Mouse (Mus musculus): ENCODE results near the gene Vac14.
A peak's percentile ranks its signal among the peaks of the same experiment; 100 is the strongest.

Gene Vac14

GRCm38 (mm10) chr8:110618391-110619207 is at the start of gene Vac14:
TSS of gene Vac14 (plus strand) at chr8:110618585.
- peak; percentile 94 for DNase-seq (ENCODE audit: low read depth, low spot score)

DNA sequence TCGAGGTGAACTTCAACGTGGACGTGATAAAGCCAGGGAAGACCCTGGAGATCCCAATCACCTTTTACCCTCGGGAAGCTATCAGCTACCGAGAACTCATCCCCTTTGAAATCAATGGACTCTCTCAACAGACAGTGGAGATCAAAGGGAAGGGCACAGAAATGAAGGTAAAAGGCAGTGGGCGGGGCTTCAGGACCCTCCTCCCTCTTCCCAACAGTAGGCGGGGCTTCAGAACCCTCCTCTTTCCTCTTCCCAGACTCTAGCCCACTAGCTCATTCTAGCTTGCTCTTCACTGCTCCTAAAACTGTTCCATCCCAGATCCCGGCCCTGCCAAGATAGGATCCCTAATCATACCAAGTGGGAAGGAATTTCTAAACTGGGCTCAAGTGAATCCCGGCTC is 25.7 kb upstream of the Vac14 start:
- DNase-seq (ENCODE audit: low read depth, low spot score): no peak

GRCm38 (mm10) chr8:110594164-110594563 is 24.2 kb upstream of the Vac14 start:
- no peak for DNase-seq (ENCODE audit: low read depth, low spot score)

- peak; percentile 30 for DNase-seq (ENCODE audit: low read depth, low spot score)
Measured at GRCm38 (mm10) chr8:110604556-110604955, 13.8 kb upstream of the Vac14 start.

DNA sequence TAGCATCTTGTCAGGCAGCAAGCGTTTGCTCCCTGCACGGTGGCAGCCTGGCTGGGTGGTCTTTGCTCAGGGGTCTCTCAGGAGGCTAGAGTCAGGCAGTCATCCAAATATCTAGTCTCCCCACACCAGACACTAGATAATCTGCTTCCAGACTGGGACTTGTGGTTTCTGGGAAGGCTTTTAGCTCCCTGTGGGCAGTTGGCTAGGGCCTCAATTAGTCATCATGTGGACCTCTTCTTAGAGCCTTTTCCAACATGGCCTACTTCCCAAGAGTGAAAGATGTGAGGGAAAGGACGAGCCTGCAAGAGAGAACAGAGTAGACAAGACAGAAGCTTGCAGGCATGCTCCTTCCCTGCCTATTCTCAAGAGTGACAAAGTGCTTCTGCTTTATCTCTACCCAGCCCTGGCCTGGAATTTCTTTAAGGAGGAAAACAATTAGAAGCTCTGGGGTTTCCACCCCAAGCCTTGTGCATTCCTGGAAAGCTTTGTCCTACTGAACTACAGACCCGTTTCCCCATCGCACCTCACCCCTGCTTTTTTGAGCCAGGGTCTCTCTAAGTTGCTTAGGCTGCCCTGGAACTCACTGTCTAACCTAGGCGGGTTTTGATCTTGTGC is 12.9 kb upstream of the Vac14 start:
- DNase-seq (ENCODE audit: low read depth, low spot score): no peak

- no peak for DNase-seq (ENCODE audit: low read depth, low spot score)
Measured at GRCm38 (mm10) chr8:110615730-110616129, 2.7 kb upstream of the Vac14 start.

GRCm38 (mm10) chr8:110617801-110618358 is 505 bp upstream of the Vac14 start:
- no peak for DNase-seq (ENCODE audit: low read depth, low spot score)

DNA sequence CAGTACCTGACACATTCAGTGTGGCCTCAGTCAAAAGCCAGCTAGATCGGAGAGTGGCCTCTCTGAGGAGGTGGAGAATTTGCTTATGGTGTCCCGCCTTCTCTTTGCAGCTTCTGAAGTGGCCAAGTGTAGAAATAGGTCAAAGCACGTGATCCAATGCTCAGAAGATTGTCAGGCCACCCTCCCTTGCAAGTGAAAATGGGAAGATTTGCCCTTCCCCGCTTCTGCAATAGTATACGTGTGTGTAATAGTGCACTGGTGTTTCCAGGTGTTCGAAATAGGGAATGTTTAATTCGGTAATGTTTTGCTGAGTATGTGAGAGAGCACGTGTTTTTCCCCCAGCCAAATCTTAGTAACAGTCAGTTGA is 806 bp downstream of the Vac14 start:
- DNase-seq (ENCODE audit: low read depth, low spot score): no peak

GRCm38 (mm10) chr8:110619919-110620318 is 1.5 kb downstream of the Vac14 start:
- no peak for DNase-seq (ENCODE audit: low read depth, low spot score)

DNA sequence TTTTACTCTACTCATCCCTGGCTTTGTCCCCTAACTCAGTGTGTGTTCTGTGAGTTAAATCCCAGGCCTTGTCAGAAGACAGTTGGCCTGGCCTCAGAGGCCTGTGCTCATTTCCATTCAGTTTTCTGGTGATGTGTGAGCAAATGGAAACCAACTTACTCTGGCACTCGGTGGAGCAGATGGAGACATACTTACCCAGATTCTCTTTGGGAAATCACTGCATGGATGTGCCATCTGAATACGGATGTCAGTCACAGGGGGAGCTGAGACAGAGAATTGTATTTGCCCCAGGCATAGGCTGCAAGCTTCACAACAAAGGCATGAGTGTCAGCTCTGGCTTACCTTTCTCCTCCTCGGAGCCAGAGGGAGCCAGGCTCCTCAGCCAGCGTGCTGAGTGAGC is 8.0 kb downstream of the Vac14 start:
- no peak for DNase-seq (ENCODE audit: low read depth, low spot score)

GRCm38 (mm10) chr8:110629245-110630063 is 11.1 kb downstream of the Vac14 start:
- DNase-seq (ENCODE audit: low read depth, low spot score): no peak

- no peak for DNase-seq (ENCODE audit: low read depth, low spot score)
Measured at GRCm38 (mm10) chr8:110630079-110630478, 11.7 kb downstream of the Vac14 start.

DNA sequence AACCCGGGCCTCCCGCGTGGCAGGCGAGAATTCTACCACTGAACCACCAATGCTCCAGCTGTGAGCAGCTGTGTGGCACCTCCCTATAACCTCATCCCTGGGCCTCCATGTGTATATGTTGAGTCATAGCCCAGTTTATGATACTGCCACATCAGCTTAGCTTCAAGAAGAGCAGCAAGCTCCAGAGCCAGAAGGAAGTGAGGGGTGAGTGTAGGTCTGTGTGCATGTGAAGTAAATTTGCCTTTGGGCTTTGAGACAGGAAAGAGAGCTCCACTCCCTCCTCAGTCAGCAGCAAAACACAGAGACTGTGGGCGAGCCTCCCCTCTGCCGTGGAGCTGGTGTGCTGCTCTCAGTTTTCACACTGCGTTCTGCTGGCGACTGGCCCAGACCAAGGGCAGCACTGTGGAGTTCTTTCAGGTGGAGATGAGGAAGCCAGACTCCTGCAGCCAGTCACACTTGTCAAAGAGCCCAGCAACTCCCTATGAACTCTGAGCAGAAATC is 12.2 kb downstream of the Vac14 start:
- no peak for DNase-seq (ENCODE audit: low read depth, low spot score)

DNA sequence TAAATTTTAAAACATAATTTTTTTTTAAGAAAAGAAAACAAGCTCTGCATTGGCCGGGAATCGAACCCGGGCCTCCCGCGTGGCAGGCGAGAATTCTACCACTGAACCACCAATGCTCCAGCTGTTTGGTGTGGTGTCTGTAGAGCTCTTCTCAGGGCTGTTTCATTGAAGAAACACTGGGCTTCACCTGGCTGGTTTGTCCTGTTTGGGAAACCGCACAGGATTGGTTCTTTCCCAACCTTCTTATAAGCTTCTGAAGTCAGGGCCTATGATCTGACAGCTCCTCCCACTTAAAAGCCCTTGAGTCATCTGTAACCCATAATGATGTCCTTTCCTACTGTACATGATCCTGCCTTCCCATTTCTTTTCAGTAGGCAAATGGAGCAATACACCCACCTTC is 12.8 kb downstream of the Vac14 start:
- DNase-seq (ENCODE audit: low read depth, low spot score): no peak

DNA sequence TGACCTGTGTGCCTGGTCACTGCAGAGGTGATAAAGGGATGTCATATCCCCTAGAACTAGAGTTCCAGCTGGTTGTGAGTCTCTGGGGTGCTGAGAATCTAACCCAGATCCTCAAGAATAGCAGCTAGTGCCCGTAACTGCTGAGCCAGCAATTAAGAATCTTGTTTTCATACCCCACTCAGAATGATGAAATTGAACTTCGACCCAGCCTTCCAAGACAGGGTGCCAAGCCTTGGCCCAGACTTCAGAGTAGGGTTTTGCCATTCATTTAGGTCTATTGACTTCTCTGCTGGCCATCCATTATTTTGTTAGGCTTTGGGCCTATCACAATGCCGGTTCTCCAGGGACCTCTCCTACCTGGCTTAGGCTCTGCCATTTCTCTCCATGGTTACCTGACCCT is 15.4 kb downstream of the Vac14 start:
- DNase-seq (ENCODE audit: low read depth, low spot score): no peak

GRCm38 (mm10) chr8:110636182-110636581 is 17.8 kb downstream of the Vac14 start:
- no peak for DNase-seq (ENCODE audit: low read depth, low spot score)

- no peak for DNase-seq (ENCODE audit: low read depth, low spot score)
Measured at GRCm38 (mm10) chr8:110642331-110642730, 23.9 kb downstream of the Vac14 start.

GRCm38 (mm10) chr8:110643177-110643576 is 24.8 kb downstream of the Vac14 start:
- DNase-seq (ENCODE audit: low read depth, low spot score): no peak

DNA sequence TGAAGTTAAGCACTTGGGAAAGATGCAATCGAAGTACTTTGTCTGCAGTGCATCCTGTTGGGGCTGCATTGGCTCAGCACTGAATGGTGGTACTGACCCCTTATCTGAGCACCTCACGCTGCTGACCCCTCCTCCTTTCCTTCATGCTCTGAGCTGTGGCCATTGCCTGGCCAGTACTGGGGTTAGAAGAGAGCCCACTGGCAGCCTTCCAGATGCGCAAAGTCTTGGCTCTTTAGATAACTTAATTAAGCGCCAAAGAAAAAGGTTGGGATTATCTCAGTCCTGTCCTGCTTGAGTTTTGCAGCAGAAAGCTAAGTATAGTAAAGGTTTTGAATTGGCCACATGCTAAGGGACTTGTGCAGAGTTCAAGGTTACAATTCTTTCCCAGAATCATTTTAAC is 26.0 kb downstream of the Vac14 start:
- no peak for DNase-seq (ENCODE audit: low read depth, low spot score)

GRCm38 (mm10) chr8:110644901-110645300 is 26.5 kb downstream of the Vac14 start:
- DNase-seq (ENCODE audit: low read depth, low spot score): no peak

DNA sequence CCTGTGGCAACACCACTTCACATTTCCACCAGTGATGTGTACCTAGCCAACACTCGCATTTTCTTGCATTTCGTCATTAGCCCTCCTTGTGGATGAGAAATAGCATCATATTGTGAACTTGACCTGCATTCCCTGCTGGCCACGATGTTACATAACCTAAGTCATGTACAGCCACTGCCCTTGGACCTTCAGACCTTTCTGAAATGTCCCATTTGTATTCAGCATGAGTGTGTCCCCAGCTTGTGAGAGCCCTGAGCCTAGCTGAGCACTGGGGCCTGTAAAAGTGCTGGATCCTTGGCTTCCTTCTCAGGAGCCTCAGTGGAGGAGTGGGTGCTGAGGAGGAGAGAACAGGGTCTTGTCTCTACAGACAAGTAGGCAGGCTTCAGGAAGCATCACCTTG is 27.0 kb downstream of the Vac14 start:
- DNase-seq (ENCODE audit: low read depth, low spot score): no peak

DNA sequence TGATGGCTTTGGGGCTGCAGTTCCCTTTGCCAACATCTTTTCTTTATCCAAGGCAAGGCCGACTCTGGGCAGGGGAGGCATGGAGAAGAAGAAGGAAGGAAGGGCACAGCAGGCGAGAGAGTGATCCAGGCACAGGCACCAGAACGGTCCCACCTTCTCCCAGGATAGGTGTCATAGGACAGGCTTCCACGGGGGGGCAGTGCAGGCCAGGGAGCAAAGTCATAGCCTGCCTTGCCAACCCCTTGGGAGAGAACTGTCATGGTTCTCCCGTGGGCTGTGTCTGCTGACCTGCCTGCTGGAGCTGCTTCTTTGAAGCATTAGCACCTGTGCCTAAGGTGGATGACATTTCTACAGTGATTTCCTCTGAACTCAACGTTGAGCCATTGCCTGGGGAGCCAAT is 27.7 kb downstream of the Vac14 start:
- peak; percentile 20 for DNase-seq (ENCODE audit: low read depth, low spot score)

Data from embryo, embryonic 11.5 days (tissue).